Mouse (Mus musculus): ENCODE measurements around the gene Olfr198. TPM values are rescaled to one million over a fixed set of nuclear protein-coding genes. Genes with fewer than 3 reads are reported as not detected.
"Not testable (repeated sequence)": the region's sequence is repeated elsewhere in the genome, so short reads cannot be mapped to it uniquely, and the experiment has no call there.

The Olfr198 gene
- total RNA-seq (2021) (not detected), polyA plus RNA-seq (2012; rRNA removed) (not detected in 2 replicates)
- long read RNA-seq: 0 reads

DNA sequence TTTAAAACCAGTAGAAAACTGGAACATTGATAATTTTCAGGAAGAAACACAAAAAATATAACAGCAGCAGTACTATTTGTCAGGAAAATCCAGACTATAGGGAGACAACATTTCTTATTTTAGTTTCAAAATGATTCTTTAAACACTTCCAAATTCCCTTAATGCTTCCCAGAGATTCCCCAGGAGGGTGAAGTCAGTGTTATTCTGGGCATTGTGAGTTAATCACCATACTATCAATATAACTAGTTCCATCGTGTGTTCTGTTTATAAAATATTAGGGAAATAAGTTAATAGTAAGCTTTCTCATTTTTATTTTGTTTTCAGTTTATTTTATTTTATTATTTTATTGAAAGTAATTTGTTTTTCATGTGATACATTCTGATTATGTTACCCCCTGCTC is at the start of gene Olfr198:
TSS of gene Olfr198 (minus strand) at position 101 of the 400 bp plus-strand sequence.
- H3K9ac ChIP-seq (ENCODE audit: low read depth, low read length); DNase-seq; H3K27ac ChIP-seq; H3K4me1 ChIP-seq (ENCODE audit: control insufficient read depth, insufficient read depth, low read length); H3K36me3 ChIP-seq (ENCODE audit: control insufficient read depth, insufficient read depth, low read length); H3K27me3 ChIP-seq (ENCODE audit: control insufficient read depth, insufficient read depth, low read length); H3K4me3 ChIP-seq; H3K79me2 ChIP-seq (replicated peaks; ENCODE audit: control insufficient read depth, insufficient read depth, low read length); intact Hi-C loops (cut with DNase I): not testable (repeated sequence)
- WGBS: 30% methylated on average over 1 of the region's 1 CpGs

- Histone ChIP-seq H3K79me2 (replicated peaks; ENCODE audit: control insufficient read depth, insufficient read depth, low read length) (no peaks in the 10 kb centered on the region), H3K36me3 (ENCODE audit: control insufficient read depth, insufficient read depth, low read length) (no peaks in the 10 kb centered on the region), H3K27me3 (ENCODE audit: control insufficient read depth, insufficient read depth, low read length) (no peaks in the 10 kb centered on the region), H3K9ac (ENCODE audit: low read depth, low read length) (no peak overlapping the region), H3K27ac (no peak overlapping the region), H3K4me3 (no peak overlapping the region), H3K4me1 (ENCODE audit: control insufficient read depth, insufficient read depth, low read length) (no peaks in the 10 kb centered on the region)
- DNase-seq: no peak
- intact Hi-C loops (cut with DNase I): loop anchor here (2.0 kb wide), 1 partner anchor 49 kb away; no protein-coding TSS in a partner anchor
- TF ChIP-seq CTCF (IDR thresholded peaks at IDR 0.05): no peak
- no peak for TF ChIP-seq POLR2A (IDR thresholded peaks at IDR 0.05; ENCODE audit: insufficient read depth, low read depth, low read length)
- TF ChIP-seq EP300 (IDR thresholded peaks at IDR 0.05; ENCODE audit: insufficient read depth, low read depth, low read length): no peak
- WGBS: 76% methylated on average over 17 of the region's 17 CpGs
Measured at GRCm38 (mm10) chr16:59249684-59250083, 46.4 kb upstream of the Olfr198 start.

DNA sequence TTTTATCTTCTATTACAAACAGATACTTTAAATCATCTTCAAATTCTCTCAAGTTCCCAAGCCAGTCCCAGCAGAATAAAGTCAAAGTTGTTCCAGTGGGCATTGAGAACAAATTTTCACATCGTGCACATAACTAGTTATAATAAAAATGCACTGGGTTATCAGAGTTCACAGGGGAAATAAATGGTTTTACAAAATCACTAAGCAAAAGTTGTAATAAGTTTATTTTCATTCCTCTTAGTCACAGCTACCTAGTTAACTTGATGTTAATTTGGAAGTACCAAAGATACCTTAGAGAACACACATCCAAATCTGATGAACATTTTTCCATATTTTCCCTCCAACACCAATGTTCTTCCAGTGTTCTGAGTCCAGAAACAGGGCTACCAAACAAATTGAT is 16.3 kb upstream of the Olfr198 start, which contains the start of gene Olfr199:
TSS of gene Olfr199 (minus strand) at position 101 of the 400 bp plus-strand sequence.
- H3K4me1 ChIP-seq (ENCODE audit: control insufficient read depth, insufficient read depth, low read length); H3K4me3 ChIP-seq; H3K27me3 ChIP-seq (ENCODE audit: control insufficient read depth, insufficient read depth, low read length); H3K36me3 ChIP-seq (ENCODE audit: control insufficient read depth, insufficient read depth, low read length); H3K9ac ChIP-seq (ENCODE audit: low read depth, low read length); H3K27ac ChIP-seq; H3K79me2 ChIP-seq (replicated peaks; ENCODE audit: control insufficient read depth, insufficient read depth, low read length); intact Hi-C loops (cut with DNase I); DNase-seq: not testable (repeated sequence)
- WGBS: 55% methylated on average over 1 of the region's 1 CpGs

DNA sequence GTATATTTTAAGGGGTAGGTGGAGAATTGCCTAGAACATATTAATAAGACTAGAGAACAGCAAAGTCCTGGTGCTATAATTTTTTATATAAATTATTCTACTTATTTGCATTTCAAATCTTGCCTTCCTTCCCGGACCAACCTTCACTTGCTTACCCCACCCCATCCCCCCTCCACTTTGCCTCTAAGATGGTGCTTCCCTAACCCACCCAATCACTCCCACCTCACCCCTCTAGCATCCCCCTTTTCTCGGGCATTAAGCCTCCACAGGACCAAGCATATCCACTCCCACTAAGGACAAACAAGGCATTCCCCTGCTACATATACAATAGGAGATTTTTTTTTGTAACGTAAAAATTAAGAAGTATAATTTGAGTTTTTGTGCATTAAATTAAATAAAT is 14.5 kb upstream of the Olfr198 start:
- intact Hi-C loops (cut with DNase I); DNase-seq; H3K4me1 ChIP-seq (ENCODE audit: control insufficient read depth, insufficient read depth, low read length); H3K36me3 ChIP-seq (ENCODE audit: control insufficient read depth, insufficient read depth, low read length); H3K27me3 ChIP-seq (ENCODE audit: control insufficient read depth, insufficient read depth, low read length); H3K79me2 ChIP-seq (replicated peaks; ENCODE audit: control insufficient read depth, insufficient read depth, low read length); H3K4me3 ChIP-seq; H3K27ac ChIP-seq; H3K9ac ChIP-seq (ENCODE audit: low read depth, low read length): not testable (repeated sequence)
- WGBS: 57% methylated on average over 3 of the region's 3 CpGs

DNA sequence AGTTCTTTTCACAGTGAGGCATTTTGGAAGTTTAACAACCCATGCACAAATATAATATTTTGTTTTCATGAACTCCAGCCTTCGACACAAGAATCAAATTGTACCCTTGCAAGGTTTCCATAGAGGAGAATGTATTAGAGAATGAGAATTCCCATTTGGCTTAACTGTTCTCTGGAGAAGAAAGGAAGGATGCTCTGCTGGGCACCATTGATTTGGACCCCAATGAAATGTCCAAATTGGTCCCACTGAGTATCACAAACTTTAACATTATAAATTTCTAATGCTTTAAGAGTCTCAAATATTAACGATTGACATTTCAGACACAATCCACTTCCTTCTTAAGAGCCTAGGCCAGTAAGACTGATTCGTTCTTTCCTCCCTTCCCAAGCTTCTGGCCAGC is 33.0 kb downstream of the Olfr198 start, which contains the start of gene Olfr196:
TSS of gene Olfr196 (minus strand) at position 101 of the 400 bp plus-strand sequence.
- Histone ChIP-seq H3K36me3 (ENCODE audit: control insufficient read depth, insufficient read depth, low read length) (no peaks in the 10 kb centered on the region), H3K79me2 (replicated peaks; ENCODE audit: control insufficient read depth, insufficient read depth, low read length) (no peaks in the 10 kb centered on the region), H3K27me3 (ENCODE audit: control insufficient read depth, insufficient read depth, low read length) (no peaks in the 10 kb centered on the region), H3K4me1 (ENCODE audit: control insufficient read depth, insufficient read depth, low read length) (no peaks in the 10 kb centered on the region), H3K9ac (ENCODE audit: low read depth, low read length) (no peak within 1 kb of the TSS), H3K4me3 (no peak within 1 kb of the TSS), H3K27ac (no peak within 1 kb of the TSS)
- no peak for DNase-seq
- intact Hi-C loops (cut with DNase I): no loop called here
- WGBS: 53% methylated on average over 3 of the region's 3 CpGs
- TF ChIP-seq CTCF (IDR thresholded peaks at IDR 0.05): no peak
- TF ChIP-seq EP300 (IDR thresholded peaks at IDR 0.05; ENCODE audit: insufficient read depth, low read depth, low read length): no peak
- no peak for TF ChIP-seq POLR2A (IDR thresholded peaks at IDR 0.05; ENCODE audit: insufficient read depth, low read depth, low read length)

- Histone ChIP-seq H3K27me3 (ENCODE audit: control insufficient read depth, insufficient read depth, low read length) (no peaks in the 10 kb centered on the region), H3K36me3 (ENCODE audit: control insufficient read depth, insufficient read depth, low read length) (no peaks in the 10 kb centered on the region), H3K79me2 (replicated peaks; ENCODE audit: control insufficient read depth, insufficient read depth, low read length) (no peaks in the 10 kb centered on the region), H3K4me3 (no peak overlapping the region), H3K9ac (ENCODE audit: low read depth, low read length) (no peak overlapping the region), H3K27ac (no peak overlapping the region), H3K4me1 (ENCODE audit: control insufficient read depth, insufficient read depth, low read length) (no peaks in the 10 kb centered on the region)
- intact Hi-C loops (cut with DNase I): no loop called here
- no peak for TF ChIP-seq POLR2A (IDR thresholded peaks at IDR 0.05; ENCODE audit: insufficient read depth, low read depth, low read length)
- no peak for TF ChIP-seq EP300 (IDR thresholded peaks at IDR 0.05; ENCODE audit: insufficient read depth, low read depth, low read length)
- TF ChIP-seq CTCF (IDR thresholded peaks at IDR 0.05): no peak
- no peak for DNase-seq
- WGBS: 78% methylated on average over 2 of the region's 2 CpGs
Measured at GRCm38 (mm10) chr16:59151996-59152395, 51.3 kb downstream of the Olfr198 start.

Other genes with a start within 250 kb of the Olfr198 start
- not detected for gene Olfr183, start 208.2 kb downstream of the Olfr198 start, total RNA-seq (2021)
- gene Olfr183, start 208.2 kb downstream of the Olfr198 start, polyA plus RNA-seq (2012; rRNA removed): not detected in 2 replicates
- gene Olfr186, start 173.2 kb downstream of the Olfr198 start, total RNA-seq (2021): not detected
- gene Olfr186, start 173.2 kb downstream of the Olfr198 start, polyA plus RNA-seq (2012; rRNA removed): not detected in 2 replicates
- gene Olfr187, start 163.8 kb downstream of the Olfr198 start, total RNA-seq (2021): not detected
- not detected in 2 replicates for gene Olfr187, start 163.8 kb downstream of the Olfr198 start, polyA plus RNA-seq (2012; rRNA removed)
- not detected for gene Olfr190, start 125.5 kb downstream of the Olfr198 start, total RNA-seq (2021)
- gene Olfr190, start 125.5 kb downstream of the Olfr198 start, polyA plus RNA-seq (2012; rRNA removed): not detected in 2 replicates
- gene Olfr191, start 113.7 kb downstream of the Olfr198 start, total RNA-seq (2021): not detected
- gene Olfr191, start 113.7 kb downstream of the Olfr198 start, polyA plus RNA-seq (2012; rRNA removed): not detected in 2 replicates
- gene Olfr193, start 91.7 kb downstream of the Olfr198 start, total RNA-seq (2021): not detected
- gene Olfr193, start 91.7 kb downstream of the Olfr198 start, polyA plus RNA-seq (2012; rRNA removed): not detected in 2 replicates
- not detected for gene Olfr194, start 82.5 kb downstream of the Olfr198 start, total RNA-seq (2021)
- gene Olfr194, start 82.5 kb downstream of the Olfr198 start, polyA plus RNA-seq (2012; rRNA removed): not detected in 2 replicates
- gene Olfr195, start 56.5 kb downstream of the Olfr198 start, total RNA-seq (2021): not detected
- not detected in 2 replicates for gene Olfr195, start 56.5 kb downstream of the Olfr198 start, polyA plus RNA-seq (2012; rRNA removed)
- not detected for gene Olfr196, start 33.1 kb downstream of the Olfr198 start, total RNA-seq (2021)
- not detected in 2 replicates for gene Olfr196, start 33.1 kb downstream of the Olfr198 start, polyA plus RNA-seq (2012; rRNA removed)
- gene Olfr199, start 16.2 kb upstream of the Olfr198 start, total RNA-seq (2021): not detected
- gene Olfr199, start 16.2 kb upstream of the Olfr198 start, polyA plus RNA-seq (2012; rRNA removed): not detected in 2 replicates
- not detected for gene Olfr201, start 69.1 kb upstream of the Olfr198 start, total RNA-seq (2021)
- gene Olfr201, start 69.1 kb upstream of the Olfr198 start, polyA plus RNA-seq (2012; rRNA removed): not detected in 2 replicates
- gene Olfr202, start 83.3 kb upstream of the Olfr198 start, total RNA-seq (2021): not detected
- not detected in 2 replicates for gene Olfr202, start 83.3 kb upstream of the Olfr198 start, polyA plus RNA-seq (2012; rRNA removed)
- not detected for gene Olfr203, start 95.3 kb upstream of the Olfr198 start, total RNA-seq (2021)
- gene Olfr203, start 95.3 kb upstream of the Olfr198 start, polyA plus RNA-seq (2012; rRNA removed): not detected in 2 replicates
- gene Olfr204, start 114.7 kb upstream of the Olfr198 start, total RNA-seq (2021): not detected
- not detected in 2 replicates for gene Olfr204, start 114.7 kb upstream of the Olfr198 start, polyA plus RNA-seq (2012; rRNA removed)
- gene Olfr205, start 127.6 kb upstream of the Olfr198 start, total RNA-seq (2021): not detected
- gene Olfr205, start 127.6 kb upstream of the Olfr198 start, polyA plus RNA-seq (2012; rRNA removed): not detected in 2 replicates
- not detected for gene Olfr206, start 145.7 kb upstream of the Olfr198 start, total RNA-seq (2021)
- not detected in 2 replicates for gene Olfr206, start 145.7 kb upstream of the Olfr198 start, polyA plus RNA-seq (2012; rRNA removed)
- gene Olfr209, start 160.5 kb upstream of the Olfr198 start, total RNA-seq (2021): not detected
- gene Olfr209, start 160.5 kb upstream of the Olfr198 start, polyA plus RNA-seq (2012; rRNA removed): not detected in 2 replicates
- under 1 TPM in 1 of 2 experiments, not detected in 1; 0.05 TPM for gene Gabrr3, start 203.8 kb upstream of the Olfr198 start, total RNA-seq (2021)
- not detected in 2 replicates for gene Gabrr3, start 203.8 kb upstream of the Olfr198 start, polyA plus RNA-seq (2012; rRNA removed)